Mouse (Mus musculus): ENCODE data around the gene Olfr1261. TPM values are rescaled to one million over a fixed set of nuclear protein-coding genes. Genes with fewer than 3 reads are reported as not detected.

Olfr1261 gene
- polyA plus RNA-seq, 1 experiment from 2014 or later, result not detected

Other genes with a start within 250 kb of the Olfr1261 start
- not detected in 2 replicates for gene Olfr1253, start 234.1 kb upstream of the Olfr1261 start, polyA plus RNA-seq (2014; fragmentation: Nextera tagmentation; extraction: Ambion mirVana)
- not detected in 2 replicates for gene Olfr1254, start 197.6 kb upstream of the Olfr1261 start, polyA plus RNA-seq (2014; fragmentation: Nextera tagmentation; extraction: Ambion mirVana)
- not detected in 2 replicates for gene Olfr1255, start 179.2 kb upstream of the Olfr1261 start, polyA plus RNA-seq (2014; fragmentation: Nextera tagmentation; extraction: Ambion mirVana)
- not detected in 2 replicates for gene Olfr1256, start 149.7 kb upstream of the Olfr1261 start, polyA plus RNA-seq (2014; fragmentation: Nextera tagmentation; extraction: Ambion mirVana)
- gene Olfr48, start 143.0 kb upstream of the Olfr1261 start, polyA plus RNA-seq (2014; fragmentation: Nextera tagmentation; extraction: Ambion mirVana), result not detected in 2 replicates
- not detected in 2 replicates for gene Olfr1257, start 112.8 kb upstream of the Olfr1261 start, polyA plus RNA-seq (2014; fragmentation: Nextera tagmentation; extraction: Ambion mirVana)
- not detected in 2 replicates for gene Olfr1258, start 63.9 kb upstream of the Olfr1261 start, polyA plus RNA-seq (2014; fragmentation: Nextera tagmentation; extraction: Ambion mirVana)
- not detected in 2 replicates for gene Olfr1259, start 42.6 kb upstream of the Olfr1261 start, polyA plus RNA-seq (2014; fragmentation: Nextera tagmentation; extraction: Ambion mirVana)
- gene Olfr1260, start 16.9 kb upstream of the Olfr1261 start, polyA plus RNA-seq (2014; fragmentation: Nextera tagmentation; extraction: Ambion mirVana), result not detected in 2 replicates
- gene Olfr1262, start 8.9 kb downstream of the Olfr1261 start, polyA plus RNA-seq (2014; fragmentation: Nextera tagmentation; extraction: Ambion mirVana), result not detected in 2 replicates
- not detected in 2 replicates for gene Olfr1263, start 20.9 kb downstream of the Olfr1261 start, polyA plus RNA-seq (2014; fragmentation: Nextera tagmentation; extraction: Ambion mirVana)
- not detected in 2 replicates for gene Olfr1264, start 34.4 kb downstream of the Olfr1261 start, polyA plus RNA-seq (2014; fragmentation: Nextera tagmentation; extraction: Ambion mirVana)
- gene Olfr1265, start 44.1 kb downstream of the Olfr1261 start, polyA plus RNA-seq (2014; fragmentation: Nextera tagmentation; extraction: Ambion mirVana), result not detected in 2 replicates
- not detected in 2 replicates for gene Olfr140, start 72.4 kb downstream of the Olfr1261 start, polyA plus RNA-seq (2014; fragmentation: Nextera tagmentation; extraction: Ambion mirVana)
- not detected in 2 replicates for gene Olfr1269, start 130.2 kb downstream of the Olfr1261 start, polyA plus RNA-seq (2014; fragmentation: Nextera tagmentation; extraction: Ambion mirVana)
- not detected in 2 replicates for gene Olfr32, start 151.1 kb downstream of the Olfr1261 start, polyA plus RNA-seq (2014; fragmentation: Nextera tagmentation; extraction: Ambion mirVana)
- gene Olfr1270, start 161.9 kb downstream of the Olfr1261 start, polyA plus RNA-seq (2014; fragmentation: Nextera tagmentation; extraction: Ambion mirVana), result not detected in 2 replicates
- gene Olfr1506, start 233.3 kb downstream of the Olfr1261 start, polyA plus RNA-seq (2014; fragmentation: Nextera tagmentation; extraction: Ambion mirVana), result not detected in 2 replicates